Mouse (Mus musculus) midbrain, embryonic 10.5 days (tissue): ENCODE measurements at regions not wholly inside any gene's neighbourhood (a gene's known extent, or its start where the extent isn't known, plus 50 kb on each side); places are given as distances from the start of the nearest gene placed in this dataset. TPM values are rescaled to one million over a fixed set of nuclear protein-coding genes. Genes with fewer than 3 reads are reported as not detected.
A peak's percentile ranks its signal among the peaks of the same experiment; 100 is the strongest.
"Not testable (repeated sequence)": the region's sequence is repeated elsewhere in the genome, so short reads cannot be mapped to it uniquely, and the experiment has no call there.

ENCODE experiments used
- DNase-seq: peaks from one replicate; pipeline ENCODE4 v3.0.0-alpha.2; 2017; ENCODE audit warnings: low spot score
- H3K27ac ChIP-seq: fragments of 300-500 bp; sonication (generic); replicated peaks from 2 replicates; pipeline ENCODE4 v1.5.1; 2016; ENCODE audit warnings: mild to moderate bottlenecking
- H3K27me3 ChIP-seq: fragments of 300-500 bp; sonication (generic); 2 replicates; pipeline ENCODE4 v1.6.1; 2016; ENCODE audit warnings: low read depth, mild to moderate bottlenecking; ENCODE audit not compliant: poor library complexity, severe bottlenecking
- H3K36me3 ChIP-seq: fragments of 300-500 bp; sonication (generic); 2 replicates; pipeline ENCODE4 v1.6.1; 2016; ENCODE audit warnings: mild to moderate bottlenecking, moderate library complexity
- H3K4me1 ChIP-seq: fragments of 300-500 bp; sonication (generic); 2 replicates; pipeline ENCODE4 v1.6.1; 2016
- H3K4me3 ChIP-seq: fragments of 300-500 bp; sonication (generic); 2 replicates; pipeline ENCODE4 v1.5.1; 2016; ENCODE audit warnings: mild to moderate bottlenecking, moderate library complexity
- H3K9me3 ChIP-seq: fragments of 300-500 bp; sonication (generic); replicated peaks from 2 replicates; pipeline ENCODE4 v1.6.1; 2016; ENCODE audit warnings: mild to moderate bottlenecking
- WGBS: fragments of 180-500 bp; shearing (Covaris S2); methylation state at CpG from one replicate; pipeline ENCODE4 v1.1.7; 2016; 5-methylcytosine and 5-hydroxymethylcytosine counted together
- microRNA-seq: library from miRNA; unstranded; fragments of <30 nt; microRNA quantifications from one replicate; pipeline ENCODE4, GENCODE M21; 2017

DNA sequence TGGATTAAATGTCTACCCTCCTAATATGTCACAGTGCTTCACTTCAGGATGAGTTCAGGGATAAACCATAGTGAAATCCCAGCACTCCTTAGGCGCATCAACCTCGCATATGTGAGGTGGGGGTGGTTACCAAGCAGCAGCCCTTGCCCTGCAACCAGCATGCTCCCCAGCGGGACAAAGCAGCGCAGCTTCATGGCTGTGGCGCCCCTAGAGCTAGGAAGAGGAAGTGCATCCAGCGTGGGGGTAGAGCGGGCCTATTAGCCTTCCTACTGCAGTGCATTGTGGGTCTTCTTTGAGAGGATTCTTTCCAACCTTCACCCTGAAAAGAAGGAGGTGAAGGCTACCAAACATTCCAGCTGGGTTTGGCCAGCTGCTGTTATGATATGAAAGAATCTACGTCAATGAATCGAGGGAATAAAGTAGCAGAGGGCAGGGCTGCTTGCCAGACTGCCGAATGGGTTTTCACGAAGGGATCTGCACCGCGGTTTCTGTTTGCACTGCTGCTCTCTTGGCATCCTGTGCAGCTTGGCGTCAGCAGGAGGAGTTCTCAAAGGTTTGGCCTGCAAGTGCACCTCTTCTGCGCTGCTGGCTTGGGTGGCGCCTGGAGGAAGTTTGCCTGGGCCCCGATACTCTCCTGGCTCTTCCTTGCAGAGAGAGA, 77.4 kb upstream of the Max start:
- no peak overlapping the region for H3K27ac ChIP-seq
- no peak overlapping the region for H3K4me3 ChIP-seq
- WGBS, result 89% methylated on average over 17 of the region's 17 CpGs
- no peaks in the 10 kb centered on the region for H3K9me3 ChIP-seq
- H3K36me3 ChIP-seq, result no peaks in the 10 kb centered on the region
- DNase-seq, result no peak
- no peaks in the 10 kb centered on the region for H3K27me3 ChIP-seq
- peaks cover 12% of the 10 kb centered on the region for H3K4me1 ChIP-seq

GRCm38 (mm10) chr12:77035676-77036075, 73.7 kb upstream of the Max start:
- Histone ChIP-seq H3K4me3 (no peak overlapping the region), H3K27me3 (no peaks in the 10 kb centered on the region), H3K36me3 (no peaks in the 10 kb centered on the region), H3K9me3 (no peaks in the 10 kb centered on the region), H3K4me1 (peaks cover 2% of the 10 kb centered on the region), H3K27ac (no peak overlapping the region)
- DNase-seq, result no peak
- WGBS, result 57% methylated on average over 2 of the region's 2 CpGs

- H3K4me3 ChIP-seq, result no peak overlapping the region
- H3K9me3 ChIP-seq, result no peaks in the 10 kb centered on the region
- 64% methylated on average over 1 of the region's 1 CpGs for WGBS
- no peak overlapping the region for H3K27ac ChIP-seq
- no peak for DNase-seq
- no peaks in the 10 kb centered on the region for H3K27me3 ChIP-seq
- peaks cover 12% of the 10 kb centered on the region for H3K4me1 ChIP-seq
- no peaks in the 10 kb centered on the region for H3K36me3 ChIP-seq
These were observed 69.4 kb upstream of the Max start for GRCm38 (mm10) chr12:77031448-77031847.

DNA sequence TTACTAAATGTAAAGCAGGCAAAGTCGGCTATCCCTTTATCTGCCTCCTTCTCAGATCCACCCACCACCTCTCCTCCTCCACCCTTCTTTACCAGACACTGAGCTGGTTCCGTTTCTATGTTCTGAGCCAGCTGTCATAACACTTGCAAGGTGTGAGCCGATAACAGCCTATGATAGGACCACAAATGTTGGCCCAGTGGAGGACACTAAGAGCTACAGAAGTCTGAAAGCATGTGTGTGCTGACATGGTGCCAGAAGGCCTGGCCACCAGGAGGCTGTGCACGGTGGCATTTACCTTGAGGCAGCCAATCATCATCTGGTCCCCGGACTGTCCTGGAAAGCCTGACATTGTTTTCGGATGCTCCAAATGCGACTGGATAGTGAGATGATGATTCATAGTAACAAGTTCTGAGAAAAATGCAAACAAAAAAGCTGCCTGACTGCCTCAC, 63.5 kb upstream of the Max start:
- peaks cover 10% of the 10 kb centered on the region; the same call in 1 of the 2 replicates for H3K27me3 ChIP-seq
- 84% methylated on average over 7 of the region's 7 CpGs for WGBS
- no peak for DNase-seq
- no peak overlapping the region for H3K27ac ChIP-seq
- peaks cover 27% of the 10 kb centered on the region for H3K4me1 ChIP-seq
- H3K4me3 ChIP-seq, result no peak overlapping the region
- H3K9me3 ChIP-seq, result no peaks in the 10 kb centered on the region
- H3K36me3 ChIP-seq, result no peaks in the 10 kb centered on the region

DNA sequence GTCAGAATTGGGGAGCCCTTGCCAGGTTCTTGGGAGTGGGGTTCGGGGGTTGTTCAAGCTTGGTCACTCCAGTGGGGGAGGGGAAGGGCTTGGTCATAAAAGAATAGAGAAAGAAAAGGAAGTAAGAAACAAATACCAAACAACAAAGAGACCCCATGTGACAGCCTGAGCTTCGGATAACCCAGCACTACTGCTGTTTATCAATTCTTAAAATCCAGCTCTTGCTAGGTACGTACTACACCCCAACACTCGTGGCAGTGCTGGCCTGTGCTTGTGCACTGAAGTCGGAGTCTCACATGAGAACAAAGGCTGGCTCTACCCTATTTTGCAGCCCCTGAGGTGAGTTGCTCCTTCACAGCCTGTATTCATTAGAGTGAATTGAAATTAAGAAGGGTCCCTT, 60.5 kb upstream of the Max start:
- H3K36me3 ChIP-seq, result no peaks in the 10 kb centered on the region

DNA sequence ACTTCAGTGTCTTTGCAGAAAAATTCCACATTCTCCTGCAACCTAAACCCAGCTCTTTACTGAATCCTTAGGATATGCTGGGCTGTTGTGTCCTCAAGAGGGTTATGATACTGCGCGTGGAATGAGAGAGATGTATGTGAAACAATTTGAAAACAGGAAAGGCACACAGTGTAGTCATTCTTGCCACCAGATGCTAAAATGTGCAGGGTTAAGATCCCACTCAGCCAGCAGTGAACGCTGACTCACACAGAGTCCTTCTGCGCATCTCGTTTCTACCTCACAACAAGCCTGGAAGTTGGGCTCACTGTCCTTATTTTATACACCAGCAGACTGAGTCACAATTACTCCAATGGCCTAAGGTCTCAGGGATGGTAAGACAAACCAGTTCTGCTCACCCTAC, 59.9 kb upstream of the Max start:
- no peaks in the 10 kb centered on the region for H3K36me3 ChIP-seq
- peaks cover 17% of the 10 kb centered on the region for H3K4me1 ChIP-seq
- no peak for DNase-seq
- H3K27me3 ChIP-seq, result peaks cover 16% of the 10 kb centered on the region; the same call in 1 of the 2 replicates
- H3K4me3 ChIP-seq, result no peak overlapping the region
- H3K9me3 ChIP-seq, result no peaks in the 10 kb centered on the region
- WGBS, result 79% methylated on average over 5 of the region's 5 CpGs
- no peak overlapping the region for H3K27ac ChIP-seq

More for the DNA sequence above, 60.5 kb upstream of the Max start:
- 42% methylated on average over 5 of the region's 5 CpGs for WGBS
- Histone ChIP-seq H3K27me3 (peaks cover 16% of the 10 kb centered on the region; the same call in 1 of the 2 replicates), H3K27ac (0 out of 2 replicates have a peak overlapping the region, but pooled peaks have one; percentile 9), H3K4me3 (no peak overlapping the region), H3K4me1 (peaks cover 17% of the 10 kb centered on the region), H3K9me3 (no peaks in the 10 kb centered on the region)
- DNase-seq, result no peak

- 63% methylated on average over 14 of the region's 14 CpGs for WGBS
- H3K27ac ChIP-seq, result no peak overlapping the region
- H3K27me3 ChIP-seq, result peaks cover 16% of the 10 kb centered on the region; the same call in 1 of the 2 replicates
- no peak overlapping the region for H3K4me3 ChIP-seq
- no peak for DNase-seq
- H3K9me3 ChIP-seq, result no peaks in the 10 kb centered on the region
- H3K36me3 ChIP-seq, result no peaks in the 10 kb centered on the region
- peaks cover 17% of the 10 kb centered on the region for H3K4me1 ChIP-seq
These were observed 57.9 kb upstream of the Max start for GRCm38 (mm10) chr12:77019708-77020511.

DNA sequence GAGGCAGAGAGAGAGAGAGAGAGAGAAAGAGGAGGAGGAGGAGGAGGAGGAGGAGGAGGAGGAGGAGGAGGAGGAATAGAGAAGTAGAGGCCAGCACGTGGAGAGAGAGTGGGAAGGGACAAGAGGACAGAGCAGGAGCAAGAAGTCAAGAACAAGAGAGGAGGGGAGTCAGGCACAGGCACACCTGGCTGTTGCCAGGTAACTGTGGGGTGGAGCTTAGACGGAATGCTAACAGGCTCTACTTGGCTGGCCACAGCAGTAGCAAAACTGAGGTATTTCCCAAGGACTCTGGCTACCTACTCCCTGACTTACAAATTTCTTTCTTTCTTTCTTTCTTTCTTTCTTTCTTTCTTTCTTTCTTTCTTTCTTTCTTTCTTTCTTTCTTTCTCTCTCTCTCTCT, 57.1 kb upstream of the Max start:
- WGBS, result 55% methylated on average over 1 of the region's 2 CpGs
- Histone ChIP-seq H3K27me3 (peaks cover 16% of the 10 kb centered on the region; the same call in 1 of the 2 replicates), H3K4me1 (peaks cover 17% of the 10 kb centered on the region)
- H3K36me3 ChIP-seq, DNase-seq, H3K4me3 ChIP-seq, H3K9me3 ChIP-seq, H3K27ac ChIP-seq: not testable (repeated sequence)

DNA sequence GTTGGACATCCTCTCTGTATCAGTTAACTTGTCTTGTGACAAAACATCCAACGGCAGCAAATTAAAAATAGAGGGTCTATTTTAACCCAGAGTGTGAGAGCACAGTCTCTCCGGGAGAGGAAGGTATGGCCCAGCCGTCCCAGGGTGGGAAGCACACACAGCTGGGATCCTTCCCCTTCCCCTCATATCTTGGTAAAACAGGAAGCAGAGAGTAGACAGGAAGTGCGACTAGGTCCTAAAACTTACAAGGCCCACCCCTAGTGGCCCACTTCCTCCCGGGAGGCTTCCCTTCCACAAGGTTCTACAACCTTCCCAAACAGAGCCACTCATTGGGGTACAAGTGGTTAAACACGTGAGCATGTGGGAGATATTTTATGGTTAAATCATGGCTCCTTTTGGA, 56.4 kb upstream of the Max start:
- 84% methylated on average over 6 of the region's 6 CpGs for WGBS
- H3K4me3 ChIP-seq, result no peak overlapping the region
- no peaks in the 10 kb centered on the region for H3K36me3 ChIP-seq
- no peak overlapping the region for H3K27ac ChIP-seq
- H3K9me3 ChIP-seq, result no peaks in the 10 kb centered on the region
- no peak for DNase-seq
- peaks cover 16% of the 10 kb centered on the region; the same call in 1 of the 2 replicates for H3K27me3 ChIP-seq
- H3K4me1 ChIP-seq, result peaks cover 16% of the 10 kb centered on the region

- Histone ChIP-seq H3K27ac (no peak overlapping the region), H3K27me3 (no peaks in the 10 kb centered on the region), H3K36me3 (no peaks in the 10 kb centered on the region), H3K4me1 (no peaks in the 10 kb centered on the region), H3K9me3 (no peaks in the 10 kb centered on the region), H3K4me3 (no peak overlapping the region)
- 83% methylated on average over 2 of the region's 2 CpGs for WGBS
- DNase-seq, result no peak
These were observed 52.9 kb upstream of the Max start for GRCm38 (mm10) chr12:77014908-77015307.

Small RNA genes lying in the stretch of these regions (microRNA-seq; reads per million reads assigned to microRNA genes)
- not detected for gene Gm22696
